Mouse (Mus musculus): ENCODE data around the gene Fam78a. TPM values are rescaled to one million over a fixed set of nuclear protein-coding genes. Genes with fewer than 3 reads are reported as not detected.
A peak's percentile ranks its signal among the peaks of the same experiment; 100 is the strongest.

The Fam78a gene
- polyA plus RNA-seq, 1 experiment from 2014 or later, result 0.92 TPM

DNA sequence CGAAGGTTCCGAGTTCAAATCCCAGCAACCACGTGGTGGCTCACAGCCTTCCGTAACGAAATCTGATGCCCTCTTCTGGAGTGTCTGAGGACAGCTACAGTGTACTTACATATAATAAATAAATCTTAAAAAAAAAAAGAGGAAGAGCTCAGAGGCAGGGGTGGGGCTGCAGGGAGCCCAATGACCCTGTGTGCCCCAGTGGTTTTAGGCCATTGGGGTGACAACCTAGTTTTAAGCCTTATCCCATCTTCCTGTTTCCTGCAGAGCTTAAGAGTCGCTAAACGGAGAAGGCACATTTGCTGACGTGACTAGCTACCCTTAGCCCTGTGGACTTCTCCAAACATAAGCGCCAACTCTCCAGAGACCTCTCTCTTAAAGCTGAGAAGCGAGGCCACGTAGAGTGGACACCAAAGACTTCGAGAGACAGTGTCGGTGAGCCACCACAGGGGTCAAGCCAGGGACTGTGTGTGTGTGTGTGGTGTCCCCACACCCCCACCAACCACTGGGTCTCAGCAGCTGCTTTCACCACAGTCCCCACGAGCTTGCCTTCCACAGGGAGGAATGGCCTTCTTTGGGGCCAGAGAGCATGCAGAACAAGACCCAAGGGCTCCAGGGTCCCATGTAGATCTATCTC is 3.2 kb downstream of the Fam78a start:
- H3K27ac ChIP-seq (replicated peaks), result no peak overlapping the region
- H3K4me2 ChIP-seq, result peak overlapping the region; percentile 100
- 83% methylated on average over 14 of the region's 14 CpGs for WGBS
- no peaks in the 10 kb centered on the region for H3K9me3 ChIP-seq (replicated peaks)
- no peak for ATAC-seq (ENCODE audit: low FRiP score)
- 0 out of 2 replicates have a peak overlapping the region, but pooled peaks have one; percentile 76 for H3K4me3 ChIP-seq (replicated peaks)
- peaks cover 46% of the 10 kb centered on the region for H3K27me3 ChIP-seq (replicated peaks)
- H3K9ac ChIP-seq (replicated peaks), result no peak overlapping the region
- no peaks in the 10 kb centered on the region for H3K36me3 ChIP-seq
- H3K4me1 ChIP-seq, result peaks cover 22% of the 10 kb centered on the region

DNA sequence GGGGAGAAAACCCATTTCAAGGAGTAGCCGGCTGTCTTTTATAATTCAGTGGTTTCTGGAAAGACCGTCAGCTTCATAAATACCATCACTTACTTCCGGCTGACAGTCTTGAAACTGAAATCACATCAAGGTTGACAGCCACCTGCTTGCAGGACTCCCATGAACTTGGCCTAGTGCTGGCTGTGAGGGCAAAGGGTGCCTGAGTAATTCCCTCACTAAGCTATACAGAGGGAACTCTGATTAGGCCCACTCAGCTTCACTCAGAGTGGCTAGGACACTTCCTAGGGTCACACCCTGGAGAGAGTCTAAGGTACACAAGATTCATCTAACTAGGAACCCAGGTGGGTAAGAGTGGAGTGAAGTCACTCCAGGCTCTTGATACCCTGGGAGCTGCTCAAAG is 4.0 kb downstream of the Fam78a start:
- Histone ChIP-seq H3K4me2 (no peak overlapping the region), H3K9ac (replicated peaks) (no peak overlapping the region), H3K36me3 (no peaks in the 10 kb centered on the region), H3K4me1 (peaks cover 22% of the 10 kb centered on the region), H3K27me3 (replicated peaks) (peaks cover 39% of the 10 kb centered on the region), H3K9me3 (replicated peaks) (no peaks in the 10 kb centered on the region), H3K4me3 (replicated peaks) (no peak overlapping the region), H3K27ac (replicated peaks) (no peak overlapping the region)
- WGBS, result 90% methylated on average over 3 of the region's 3 CpGs
- ATAC-seq (ENCODE audit: low FRiP score), result no peak

DNA sequence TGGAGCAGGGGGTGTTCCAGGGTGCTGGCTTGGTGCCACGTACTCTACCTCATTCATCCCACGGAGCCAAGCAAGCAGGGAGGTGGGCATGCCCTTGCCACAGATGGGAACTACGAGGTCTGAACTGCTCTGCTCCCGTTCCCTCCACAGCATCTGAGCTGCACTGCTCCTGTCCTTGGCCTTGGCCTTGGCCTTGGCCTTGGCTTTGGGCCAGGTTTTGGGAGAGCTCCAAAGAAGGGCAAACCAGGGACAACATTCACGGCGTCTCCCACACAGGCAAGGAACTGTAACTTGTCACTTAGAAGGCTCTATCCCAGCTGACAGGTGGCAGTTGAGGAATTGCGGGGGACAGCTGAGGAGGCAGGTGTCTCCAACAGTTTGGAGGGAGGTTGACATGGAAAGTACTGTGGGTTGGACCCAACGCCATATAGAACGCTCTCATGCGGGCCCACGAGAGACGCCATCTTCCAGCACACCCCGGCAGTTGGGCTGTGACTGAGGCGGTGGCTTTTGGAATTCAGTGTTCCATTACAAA is 5.4 kb downstream of the Fam78a start:
- H3K36me3 ChIP-seq, result no peaks in the 10 kb centered on the region
- H3K27ac ChIP-seq (replicated peaks), result no peak overlapping the region
- H3K4me3 ChIP-seq (replicated peaks), result no peak overlapping the region
- no peak overlapping the region for H3K9ac ChIP-seq (replicated peaks)
- no peak overlapping the region for H3K4me2 ChIP-seq
- H3K27me3 ChIP-seq (replicated peaks), result peaks cover 33% of the 10 kb centered on the region
- no peak for ATAC-seq (ENCODE audit: low FRiP score)
- WGBS, result 93% methylated on average over 14 of the region's 14 CpGs
- peaks cover 22% of the 10 kb centered on the region for H3K4me1 ChIP-seq
- no peaks in the 10 kb centered on the region for H3K9me3 ChIP-seq (replicated peaks)

DNA sequence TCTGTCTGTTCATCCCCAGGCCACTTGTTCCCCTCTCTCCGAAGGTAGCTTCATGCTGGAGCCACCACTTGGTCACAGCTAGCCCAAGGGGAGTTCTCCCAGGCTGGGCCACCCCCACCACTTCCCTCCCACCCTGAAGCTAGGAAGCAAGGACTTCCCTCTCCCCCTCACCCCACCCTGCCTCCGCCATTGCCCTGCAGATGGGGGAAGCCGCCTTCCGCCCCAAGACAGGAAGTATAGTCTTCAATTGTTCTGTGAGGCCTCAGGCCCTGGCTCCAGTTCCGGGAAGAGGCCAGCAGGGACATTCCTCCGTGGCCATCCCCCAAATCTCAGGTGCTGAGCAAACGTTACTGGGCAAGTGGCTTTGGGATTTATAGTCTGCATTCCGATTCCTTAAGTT is 6.1 kb downstream of the Fam78a start:
- no peak for ATAC-seq (ENCODE audit: low FRiP score)
- 50% methylated on average over 8 of the region's 8 CpGs for WGBS
- H3K27me3 ChIP-seq (replicated peaks), result peaks cover 30% of the 10 kb centered on the region

DNA sequence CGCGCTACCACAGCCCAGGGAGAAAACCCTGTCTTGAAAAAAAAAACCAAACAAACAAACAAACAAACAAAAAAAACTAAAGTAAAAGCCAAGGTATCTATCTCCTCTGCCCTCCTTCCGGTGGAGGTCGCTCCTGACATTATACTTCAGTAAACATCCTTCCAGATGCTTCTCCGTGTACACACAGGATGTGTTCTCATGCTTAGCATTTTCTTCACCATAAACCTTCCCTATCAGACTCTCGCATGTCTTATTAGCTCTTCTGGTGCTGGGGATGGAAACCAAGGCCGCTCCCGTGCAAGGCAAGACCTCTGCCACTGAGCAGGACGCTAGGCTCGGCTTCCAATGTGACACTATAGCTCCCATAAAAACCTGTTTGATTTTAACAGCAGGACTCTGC is 6.9 kb downstream of the Fam78a start:
- Histone ChIP-seq H3K27me3 (replicated peaks) (peaks cover 22% of the 10 kb centered on the region), H3K36me3 (no peaks in the 10 kb centered on the region), H3K27ac (replicated peaks) (no peak overlapping the region), H3K4me1 (peaks cover 6% of the 10 kb centered on the region), H3K4me3 (replicated peaks) (no peak overlapping the region), H3K4me2 (no peak overlapping the region), H3K9ac (replicated peaks) (no peak overlapping the region), H3K9me3 (replicated peaks) (no peaks in the 10 kb centered on the region)
- 75% methylated on average over 10 of the region's 10 CpGs for WGBS
- ATAC-seq (ENCODE audit: low FRiP score), result no peak

More for the DNA sequence above, 6.1 kb downstream of the Fam78a start:
- no peaks in the 10 kb centered on the region for H3K36me3 ChIP-seq
- H3K9ac ChIP-seq (replicated peaks), result no peak overlapping the region
- peaks cover 14% of the 10 kb centered on the region for H3K4me1 ChIP-seq
- H3K27ac ChIP-seq (replicated peaks), result no peak overlapping the region
- no peaks in the 10 kb centered on the region for H3K9me3 ChIP-seq (replicated peaks)
- no peak overlapping the region for H3K4me3 ChIP-seq (replicated peaks)
- no peak overlapping the region for H3K4me2 ChIP-seq

DNA sequence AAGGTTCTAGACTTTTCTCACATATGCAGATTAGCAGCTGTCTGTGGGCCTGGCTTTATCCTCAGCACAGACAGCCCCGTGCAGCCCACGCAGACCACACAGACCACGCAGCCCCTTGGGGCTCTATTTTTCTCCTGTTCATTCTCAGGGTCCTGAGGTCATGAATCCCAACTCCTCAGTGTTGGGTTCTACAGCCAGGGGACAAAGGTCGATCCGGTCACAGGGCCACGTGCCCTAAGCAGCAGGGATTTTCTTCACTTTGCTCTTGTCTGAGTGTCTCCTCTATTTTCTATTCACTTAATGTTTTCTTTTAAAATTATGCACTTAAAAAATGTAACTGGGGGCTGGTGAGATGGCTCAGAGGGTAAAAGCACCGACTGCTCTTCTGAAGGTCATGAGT is 9.3 kb downstream of the Fam78a start:
- Histone ChIP-seq H3K9ac (replicated peaks) (no peak overlapping the region), H3K9me3 (replicated peaks) (no peaks in the 10 kb centered on the region), H3K27me3 (replicated peaks) (no peaks in the 10 kb centered on the region), H3K4me1 (no peaks in the 10 kb centered on the region), H3K27ac (replicated peaks) (no peak overlapping the region), H3K36me3 (no peaks in the 10 kb centered on the region), H3K4me2 (no peak overlapping the region), H3K4me3 (replicated peaks) (no peak overlapping the region)
- ATAC-seq (ENCODE audit: low FRiP score), result no peak
- 63% methylated on average over 7 of the region's 7 CpGs for WGBS

DNA sequence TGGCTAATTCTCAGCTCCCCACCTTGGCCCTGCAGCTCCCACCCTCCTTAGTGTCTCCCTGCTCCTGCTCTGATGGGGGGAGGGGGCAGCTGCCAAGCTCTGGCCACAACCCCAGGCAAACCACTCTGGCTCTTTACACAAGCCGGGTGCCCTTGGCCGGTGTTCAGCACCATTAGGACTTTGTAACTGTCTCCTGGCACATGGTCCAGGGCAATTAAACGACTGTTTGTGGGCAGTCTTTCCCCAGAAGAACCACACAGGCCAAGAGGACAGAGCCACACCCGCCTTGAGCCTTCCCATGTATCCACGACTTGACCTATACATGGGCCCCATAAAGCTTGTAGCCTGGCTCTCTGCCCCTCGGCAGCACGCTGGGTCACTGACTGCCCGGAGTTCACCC is 10.3 kb downstream of the Fam78a start:
- Histone ChIP-seq H3K4me2 (no peak overlapping the region), H3K36me3 (no peaks in the 10 kb centered on the region), H3K9ac (replicated peaks) (no peak overlapping the region), H3K27ac (replicated peaks) (no peak overlapping the region), H3K9me3 (replicated peaks) (no peaks in the 10 kb centered on the region), H3K27me3 (replicated peaks) (0 out of 2 replicates have a peak, but pooled peaks cover under 1% of the 10 kb centered on the region), H3K4me3 (replicated peaks) (no peak overlapping the region), H3K4me1 (no peaks in the 10 kb centered on the region)
- no peak for ATAC-seq (ENCODE audit: low FRiP score)
- WGBS, result 60% methylated on average over 8 of the region's 8 CpGs

DNA sequence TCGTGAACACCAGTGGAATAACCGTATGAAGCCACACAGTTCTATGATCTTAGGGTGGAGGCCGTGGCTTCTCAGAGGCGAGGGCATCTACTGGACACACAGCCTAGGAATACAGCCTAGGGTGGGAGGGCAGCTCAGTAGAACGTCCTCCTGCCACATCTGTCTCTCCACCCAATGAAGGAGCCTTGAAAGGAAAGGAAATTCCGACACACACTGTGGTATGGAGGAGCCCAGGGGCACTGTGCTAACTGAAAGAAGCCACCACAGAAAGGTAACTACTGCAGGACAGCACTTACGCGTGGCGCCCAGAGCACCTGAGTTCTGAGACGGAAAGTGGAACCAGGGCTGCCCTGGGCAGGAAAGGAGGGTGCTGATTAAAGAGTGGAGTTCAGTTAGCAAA is 13.9 kb downstream of the Fam78a start:
- no peak overlapping the region for H3K4me3 ChIP-seq (replicated peaks)
- H3K9me3 ChIP-seq (replicated peaks), result no peaks in the 10 kb centered on the region
- no peak overlapping the region for H3K9ac ChIP-seq (replicated peaks)
- no peaks in the 10 kb centered on the region for H3K36me3 ChIP-seq
- WGBS, result 95% methylated on average over 10 of the region's 10 CpGs
- H3K27me3 ChIP-seq (replicated peaks), result peaks cover 9% of the 10 kb centered on the region; the same call in 1 of the 2 replicates
- H3K4me1 ChIP-seq, result no peaks in the 10 kb centered on the region
- no peak overlapping the region for H3K27ac ChIP-seq (replicated peaks)
- ATAC-seq (ENCODE audit: low FRiP score), result no peak
- no peak overlapping the region for H3K4me2 ChIP-seq

DNA sequence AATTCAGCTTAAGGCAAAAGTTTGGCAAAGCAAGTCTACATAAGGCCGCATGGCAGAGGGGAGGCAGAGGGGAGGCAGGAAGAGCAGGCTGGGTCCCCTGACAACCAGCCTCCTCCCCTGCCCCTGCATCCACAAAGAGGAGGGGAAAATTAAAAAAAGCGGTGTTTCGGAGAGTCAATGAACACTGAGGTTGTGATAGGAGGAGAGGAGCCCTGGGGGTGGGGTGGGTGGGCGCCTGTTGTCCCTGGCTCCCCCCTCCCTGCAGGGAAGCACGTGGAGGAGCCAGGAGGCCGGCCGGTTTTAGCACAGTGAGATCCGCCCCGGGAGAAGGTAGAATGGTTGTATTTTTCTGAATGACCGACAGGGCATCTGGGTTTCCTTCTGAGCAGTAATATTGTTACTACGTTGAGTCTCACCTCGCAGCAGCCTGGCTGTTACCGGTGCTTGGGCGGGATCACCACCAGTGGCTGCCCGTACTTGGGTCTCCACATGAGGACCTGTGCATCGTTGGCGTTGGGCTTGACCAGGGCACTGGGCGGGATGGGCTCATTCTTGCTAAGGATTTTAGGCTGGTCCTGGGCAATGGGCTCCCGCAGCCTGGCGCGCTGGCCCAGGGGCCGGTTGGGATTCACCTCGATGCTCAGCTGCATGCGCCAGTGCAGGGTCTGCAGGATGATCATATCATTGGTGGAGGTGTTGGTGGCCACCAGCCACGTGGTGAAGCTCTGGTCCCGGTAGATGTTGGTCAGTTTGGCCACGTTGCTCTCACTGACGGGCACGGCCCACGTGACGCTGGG is 15.6 kb downstream of the Fam78a start:
- WGBS, result 57% methylated on average over 31 of the region's 31 CpGs
- Histone ChIP-seq H3K9me3 (replicated peaks) (no peaks in the 10 kb centered on the region), H3K27ac (replicated peaks) (no peak overlapping the region), H3K4me3 (replicated peaks) (no peak overlapping the region), H3K4me2 (no peak overlapping the region), H3K4me1 (0 out of 2 replicates have a peak, but pooled peaks cover 4% of the 10 kb centered on the region), H3K27me3 (replicated peaks) (peaks cover 9% of the 10 kb centered on the region; the same call in 1 of the 2 replicates), H3K9ac (replicated peaks) (no peak overlapping the region), H3K36me3 (no peaks in the 10 kb centered on the region)
- no peak for ATAC-seq (ENCODE audit: low FRiP score)

DNA sequence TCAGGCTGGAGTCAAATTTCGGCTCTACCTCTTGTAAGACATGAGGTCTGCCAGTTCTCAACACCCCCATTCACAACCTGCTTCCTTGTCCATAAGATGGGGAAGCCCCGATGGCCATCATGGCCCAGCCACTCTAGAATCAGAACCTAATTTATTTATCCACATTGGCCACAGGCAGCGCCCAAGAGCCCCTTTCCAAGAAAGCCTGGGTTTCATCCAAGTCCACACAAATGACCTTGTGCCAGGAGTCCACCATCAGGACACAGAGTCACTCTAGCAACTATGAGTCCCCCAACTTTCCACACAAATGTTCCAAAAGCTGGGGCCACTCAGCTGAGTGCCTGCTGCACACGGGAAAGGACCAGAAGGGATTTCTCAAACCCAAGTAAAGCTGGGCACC is 18.7 kb downstream of the Fam78a start:
- no peak overlapping the region for H3K4me2 ChIP-seq
- 0 out of 2 replicates have a peak, but pooled peaks cover 4% of the 10 kb centered on the region for H3K4me1 ChIP-seq
- H3K27ac ChIP-seq (replicated peaks), result no peak overlapping the region
- H3K27me3 ChIP-seq (replicated peaks), result peaks cover 9% of the 10 kb centered on the region; the same call in 1 of the 2 replicates
- H3K4me3 ChIP-seq (replicated peaks), result no peak overlapping the region
- H3K9ac ChIP-seq (replicated peaks), result no peak overlapping the region
- 82% methylated on average over 4 of the region's 4 CpGs for WGBS
- no peak for ATAC-seq (ENCODE audit: low FRiP score)
- no peaks in the 10 kb centered on the region for H3K36me3 ChIP-seq
- H3K9me3 ChIP-seq (replicated peaks), result no peaks in the 10 kb centered on the region

DNA sequence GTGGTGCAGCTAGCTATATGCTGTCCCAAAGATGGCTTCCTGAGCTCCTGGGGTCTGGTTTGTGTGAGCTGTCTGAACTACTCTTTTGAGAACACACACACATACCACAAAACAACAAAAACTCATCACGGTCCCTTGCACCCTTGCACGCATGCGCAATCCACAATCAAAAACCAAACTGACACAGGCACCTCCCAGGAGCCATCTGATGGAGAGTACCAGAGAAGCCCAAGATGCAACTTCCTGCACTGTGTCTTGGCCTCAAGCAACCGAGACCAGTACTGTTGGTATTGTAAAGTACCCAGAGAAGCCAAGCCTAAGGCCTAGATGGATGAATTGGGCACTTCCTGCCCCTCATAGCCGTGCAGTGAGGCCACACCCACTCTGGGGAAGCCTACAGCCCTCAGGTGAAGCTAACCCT is 19.3 kb downstream of the Fam78a start:
- no peak for ATAC-seq (ENCODE audit: low FRiP score)
- H3K4me2 ChIP-seq, result no peak overlapping the region
- no peak overlapping the region for H3K9ac ChIP-seq (replicated peaks)
- H3K36me3 ChIP-seq, result no peaks in the 10 kb centered on the region
- H3K27me3 ChIP-seq (replicated peaks), result peaks cover 9% of the 10 kb centered on the region; the same call in 1 of the 2 replicates
- no peak overlapping the region for H3K27ac ChIP-seq (replicated peaks)
- H3K4me1 ChIP-seq, result 0 out of 2 replicates have a peak, but pooled peaks cover 4% of the 10 kb centered on the region
- 83% methylated on average over 5 of the region's 5 CpGs for WGBS
- H3K9me3 ChIP-seq (replicated peaks), result no peaks in the 10 kb centered on the region
- H3K4me3 ChIP-seq (replicated peaks), result no peak overlapping the region

DNA sequence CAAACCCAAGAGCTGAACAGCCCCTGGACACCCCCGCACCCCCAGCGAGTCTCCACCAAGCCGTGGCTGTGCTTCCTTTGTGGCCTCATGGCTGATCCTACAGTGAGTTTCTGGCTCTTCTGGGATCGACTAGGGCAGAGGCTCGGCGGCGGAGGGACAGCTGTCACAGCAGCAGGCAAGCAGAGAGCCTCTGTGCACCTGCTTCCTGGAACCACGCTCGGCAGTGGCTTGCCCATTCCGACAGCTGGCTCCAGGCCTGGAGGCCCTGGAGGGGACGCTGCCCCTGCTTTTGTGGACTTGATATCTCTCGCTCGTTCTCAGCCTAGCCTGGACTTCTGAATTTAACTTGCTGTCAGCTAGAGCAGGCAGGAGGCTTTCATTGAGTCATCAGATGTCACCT is 19.7 kb downstream of the Fam78a start:
- H3K4me2 ChIP-seq, result no peak overlapping the region
- WGBS, result 48% methylated on average over 13 of the region's 13 CpGs
- no peaks in the 10 kb centered on the region for H3K9me3 ChIP-seq (replicated peaks)
- H3K9ac ChIP-seq (replicated peaks), result no peak overlapping the region
- no peaks in the 10 kb centered on the region for H3K36me3 ChIP-seq
- H3K27me3 ChIP-seq (replicated peaks), result peaks cover 9% of the 10 kb centered on the region; the same call in 1 of the 2 replicates
- 0 out of 2 replicates have a peak, but pooled peaks cover 4% of the 10 kb centered on the region for H3K4me1 ChIP-seq
- no peak overlapping the region for H3K27ac ChIP-seq (replicated peaks)
- ATAC-seq (ENCODE audit: low FRiP score), result no peak
- H3K4me3 ChIP-seq (replicated peaks), result no peak overlapping the region
